Mouse (Mus musculus): ENCODE data around the gene Psors1c2. TPM values are rescaled to one million over a fixed set of nuclear protein-coding genes. Genes with fewer than 3 reads are reported as not detected.
A peak's percentile ranks its signal among the peaks of the same experiment; 100 is the strongest.
"Not testable (repeated sequence)": the region's sequence is repeated elsewhere in the genome, so short reads cannot be mapped to it uniquely, and the experiment has no call there.

Psors1c2 gene
- total RNA-seq (2022): not detected

DNA sequence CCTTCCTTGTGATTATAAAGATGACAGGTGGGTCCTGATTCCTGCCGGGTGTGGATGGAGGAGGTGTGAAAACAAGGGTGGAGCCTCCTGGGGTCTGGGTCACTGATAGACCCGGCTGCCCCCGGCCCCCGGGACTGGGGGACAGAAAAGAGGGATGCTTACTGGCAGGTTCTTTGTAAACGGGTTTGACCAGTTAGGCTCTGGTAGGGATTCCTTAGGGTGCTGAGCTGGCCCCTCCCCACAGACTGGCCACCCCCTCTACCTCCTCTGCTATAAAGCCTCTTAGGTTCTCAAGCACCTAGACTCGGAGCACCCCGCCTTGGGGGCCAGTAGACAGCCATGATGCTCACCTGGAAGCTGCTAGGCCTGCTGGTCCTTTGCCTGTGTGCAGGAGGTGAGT lies at the start of gene Psors1c2:
Gene Psors1c2 (plus strand): TSS at position 301 of the 400 bp plus-strand sequence.
- no peak for DNase-seq (ENCODE audit: low spot score in 2 of 2)

DNA sequence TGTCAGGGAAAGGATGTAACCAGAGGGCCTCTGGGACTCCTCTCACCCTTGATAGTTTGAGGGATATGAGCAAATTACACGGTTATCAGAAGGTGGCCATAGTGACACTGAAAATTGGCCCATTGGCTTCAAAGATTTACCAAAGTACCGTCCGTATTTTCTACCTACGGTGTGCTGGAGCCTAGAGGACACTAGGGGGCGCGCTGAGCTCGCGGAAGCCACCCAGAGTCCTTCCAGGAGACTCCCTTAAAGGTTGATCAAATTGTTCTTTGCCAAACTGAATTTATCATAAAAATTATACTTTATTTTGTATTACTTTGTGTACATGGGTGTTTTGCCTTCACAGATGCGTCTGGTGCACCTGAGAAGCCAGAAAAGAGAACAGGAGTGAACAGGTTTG lies 48.9 kb upstream of the Psors1c2 start:
- peak in 1 of 2 experiments; percentile 10 for DNase-seq (ENCODE audit: low spot score in 2 of 2)

DNA sequence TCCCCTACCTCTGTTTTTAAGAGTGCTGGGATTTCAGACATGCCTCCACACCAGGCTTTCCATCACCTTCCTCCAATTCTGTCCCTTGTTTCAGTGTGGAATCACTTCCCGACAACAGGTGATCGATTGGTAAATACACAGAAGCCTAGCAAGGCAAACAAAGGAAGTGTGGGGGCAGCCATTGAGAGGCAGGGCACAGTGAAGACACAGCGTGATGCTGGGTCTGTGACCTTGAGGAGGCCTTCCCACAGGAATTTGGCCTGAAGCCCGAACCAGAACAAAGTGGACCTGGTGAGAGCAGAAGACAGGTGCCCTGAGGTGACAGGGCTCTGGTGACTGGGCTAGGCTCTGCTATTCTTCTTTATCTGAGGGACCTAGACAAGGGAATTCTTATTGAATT lies 47.3 kb upstream of the Psors1c2 start:
- no peak for DNase-seq (ENCODE audit: low spot score in 2 of 2)

GRCm38 (mm10) chr17:35486726-35487125 lies 46.3 kb upstream of the Psors1c2 start:
- DNase-seq (ENCODE audit: low spot score in 2 of 2): no peak

GRCm38 (mm10) chr17:35488041-35488440 lies 45.0 kb upstream of the Psors1c2 start:
- DNase-seq (ENCODE audit: low spot score in 2 of 2): no peak

DNA sequence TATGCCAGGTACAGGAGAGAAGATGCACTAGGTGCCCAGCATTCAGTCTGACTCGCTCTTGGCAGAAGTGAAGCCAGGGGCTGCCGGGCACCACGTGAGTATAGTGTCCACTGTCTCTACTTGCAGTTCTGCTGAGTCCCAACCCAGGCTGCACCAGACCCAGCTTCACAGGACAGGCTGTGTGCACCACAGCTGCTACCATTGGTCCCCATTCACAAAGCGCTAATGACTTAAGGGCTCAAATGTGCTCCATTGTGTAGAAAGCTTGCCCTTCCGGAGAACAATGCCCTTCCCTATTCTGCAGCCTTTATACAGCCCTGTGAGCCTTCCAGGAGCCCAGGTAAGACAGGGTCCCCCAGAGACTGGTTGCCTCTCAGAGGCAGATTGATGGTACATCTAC lies 42.7 kb upstream of the Psors1c2 start:
- DNase-seq (ENCODE audit: low spot score in 2 of 2): no peak

DNA sequence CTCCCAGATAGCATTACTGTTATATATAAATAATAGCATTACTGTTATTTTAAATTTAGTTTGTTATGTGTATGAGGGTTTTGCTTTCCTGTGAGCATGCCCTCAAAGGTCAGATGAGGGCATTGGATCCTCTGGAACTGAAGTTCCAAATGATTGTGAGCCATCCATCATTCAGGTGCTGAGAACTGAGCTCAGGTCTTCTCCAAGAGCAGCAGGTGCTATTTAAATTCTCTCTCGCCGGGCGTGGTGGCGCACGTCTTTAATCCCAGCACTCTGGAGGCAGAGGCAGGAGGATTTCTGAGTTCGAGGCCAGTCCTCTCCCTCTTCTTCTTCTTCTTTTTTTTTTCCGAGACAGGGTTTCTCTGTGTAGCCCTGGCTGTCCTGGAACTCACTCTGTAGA lies 35.9 kb upstream of the Psors1c2 start:
- DNase-seq (ENCODE audit: low spot score in 2 of 2): no peak

- no peak for DNase-seq (ENCODE audit: low spot score in 2 of 2)
Measured at GRCm38 (mm10) chr17:35502226-35502625, 30.8 kb upstream of the Psors1c2 start.

DNA sequence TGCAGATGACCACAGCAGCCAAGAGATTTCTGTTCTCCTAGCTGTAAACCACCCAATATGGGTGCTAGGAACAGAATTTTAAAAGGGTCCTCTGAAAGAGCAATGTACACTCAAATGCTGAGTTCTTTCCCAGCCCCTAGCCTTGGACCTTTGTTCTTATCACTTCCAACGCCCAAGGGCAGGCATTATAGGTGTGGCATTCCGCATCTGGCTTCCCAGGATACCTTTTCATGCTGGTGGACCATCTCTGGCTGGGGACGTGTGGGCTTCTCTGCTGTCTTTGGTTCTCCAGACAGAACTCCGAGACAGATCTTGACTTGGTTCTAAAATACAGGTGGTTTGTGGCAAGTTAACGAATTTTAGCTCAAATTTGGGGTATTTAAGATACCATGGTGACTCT lies 30.2 kb upstream of the Psors1c2 start:
- no peak for DNase-seq (ENCODE audit: low spot score in 2 of 2)

DNA sequence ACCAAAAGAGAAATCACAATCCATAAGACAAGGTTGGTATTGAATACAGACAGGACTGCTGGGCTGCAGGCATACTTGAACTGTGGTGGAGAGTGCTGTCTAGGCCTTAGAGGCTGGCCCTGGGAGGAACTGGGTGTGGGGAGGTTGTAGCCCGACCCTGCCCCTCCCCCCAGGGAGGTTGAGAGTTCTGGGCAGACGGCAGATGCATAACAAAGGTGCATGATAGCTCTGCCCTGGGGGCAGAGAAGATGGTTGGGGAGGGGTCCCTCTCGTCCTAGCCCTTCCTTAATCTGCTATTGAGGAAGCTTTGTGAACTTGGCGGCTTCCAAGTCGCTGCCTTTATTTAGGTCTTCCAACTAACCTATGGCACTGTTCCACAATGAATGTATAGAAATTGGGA lies 29.2 kb upstream of the Psors1c2 start:
- no peak for DNase-seq (ENCODE audit: low spot score in 2 of 2)

- no peak for DNase-seq (ENCODE audit: low spot score in 2 of 2)
Measured at GRCm38 (mm10) chr17:35504628-35505481, 28.1 kb upstream of the Psors1c2 start.

GRCm38 (mm10) chr17:35505776-35506175 lies 27.2 kb upstream of the Psors1c2 start, which contains the start of gene Pou5f1:
Pou5f1 (plus strand) TSS chr17:35506018.
- DNase-seq (ENCODE audit: low spot score in 2 of 2): no peak

DNA sequence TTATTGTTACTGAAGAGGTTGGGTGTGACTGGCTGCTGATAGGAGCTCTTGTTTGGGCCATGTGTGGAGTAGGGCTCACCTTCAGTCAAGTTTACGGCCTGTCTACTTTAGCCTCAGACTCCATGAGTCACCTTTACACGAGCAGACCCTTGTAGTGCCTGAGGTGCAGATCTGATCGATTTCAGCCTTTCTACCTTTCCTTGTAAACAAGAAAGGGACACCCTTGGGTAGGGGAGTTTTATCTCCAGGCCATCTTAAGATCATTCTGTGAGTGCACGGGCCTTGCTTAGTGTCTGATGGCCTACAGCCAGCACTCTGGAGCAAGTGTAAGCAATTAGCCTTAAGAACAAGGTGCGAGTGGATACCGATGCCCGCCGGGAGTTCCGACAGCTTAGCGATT lies 26.1 kb upstream of the Psors1c2 start:
- DNase-seq (ENCODE audit: low spot score in 2 of 2): no peak

DNA sequence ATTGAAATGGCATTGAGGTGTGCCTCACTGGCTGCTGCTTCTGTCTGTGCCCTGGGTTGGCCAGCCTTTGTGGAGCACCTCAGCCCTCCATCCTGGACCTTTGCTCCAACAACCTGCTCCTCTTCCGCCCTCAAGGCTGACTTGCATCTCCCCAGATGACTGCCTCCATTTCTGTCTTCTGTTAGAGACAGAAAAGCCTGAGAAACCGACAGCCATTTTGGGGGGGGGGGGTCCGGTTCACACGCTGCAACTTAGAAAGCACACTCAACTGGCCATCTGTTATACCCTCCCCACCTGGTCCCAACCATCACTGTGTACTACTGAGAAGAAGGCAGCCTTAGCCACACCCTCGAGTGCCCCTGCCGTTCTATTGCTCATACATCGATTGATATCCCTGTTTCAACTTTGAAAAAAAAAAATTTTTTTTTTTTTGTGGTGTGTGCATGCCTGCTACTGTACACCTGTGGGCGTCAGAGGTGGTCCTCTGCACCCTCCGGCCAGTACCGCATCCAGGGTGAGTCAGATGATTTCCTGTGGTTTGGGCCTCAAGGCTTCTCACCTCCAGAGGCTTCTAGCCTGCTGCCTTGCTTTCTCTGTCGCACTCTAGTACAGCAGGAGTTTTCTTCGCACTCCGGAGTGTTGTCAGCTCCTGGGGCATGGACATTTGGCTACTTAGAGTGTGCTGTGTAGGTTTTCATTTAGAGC lies 25.3 kb upstream of the Psors1c2 start:
- DNase-seq (ENCODE audit: low spot score in 2 of 2): no peak

DNA sequence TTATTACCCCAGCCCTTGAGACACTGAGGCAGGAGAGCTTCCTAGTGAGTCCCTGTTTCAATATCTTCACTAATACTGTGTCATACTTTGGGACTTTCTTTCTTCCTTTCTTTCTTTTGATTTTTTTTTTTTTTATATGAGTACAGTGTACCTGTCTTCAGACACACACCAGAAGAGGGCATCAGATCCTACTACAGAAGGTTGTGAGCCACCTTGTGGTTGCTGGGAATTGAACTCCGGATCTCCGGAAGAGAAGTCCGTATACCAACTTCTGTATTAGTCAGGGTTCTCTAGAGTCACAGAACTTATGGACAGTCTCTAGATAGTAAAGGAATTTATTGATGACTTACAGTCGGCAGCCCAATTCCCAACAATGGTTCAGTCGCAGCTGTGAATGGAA lies 24.7 kb upstream of the Psors1c2 start:
- not testable (repeated sequence) for DNase-seq (ENCODE audit: low spot score in 2 of 2)

DNA sequence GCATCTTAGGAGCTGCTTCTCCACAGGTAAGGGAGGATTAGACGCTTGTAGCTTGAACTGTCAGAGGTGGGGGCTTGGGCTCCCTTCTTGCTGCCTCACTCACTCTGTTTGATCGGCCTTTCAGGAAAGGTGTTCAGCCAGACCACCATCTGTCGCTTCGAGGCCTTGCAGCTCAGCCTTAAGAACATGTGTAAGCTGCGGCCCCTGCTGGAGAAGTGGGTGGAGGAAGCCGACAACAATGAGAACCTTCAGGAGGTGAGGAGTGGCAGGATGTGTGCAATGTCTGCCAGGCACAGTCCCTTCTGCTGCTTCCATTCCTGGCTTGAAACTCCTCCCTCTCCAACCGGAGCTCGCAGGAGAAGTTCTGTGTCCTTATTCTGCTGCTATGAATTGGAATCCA lies 23.7 kb upstream of the Psors1c2 start:
- DNase-seq (ENCODE audit: low spot score in 2 of 2): no peak

DNA sequence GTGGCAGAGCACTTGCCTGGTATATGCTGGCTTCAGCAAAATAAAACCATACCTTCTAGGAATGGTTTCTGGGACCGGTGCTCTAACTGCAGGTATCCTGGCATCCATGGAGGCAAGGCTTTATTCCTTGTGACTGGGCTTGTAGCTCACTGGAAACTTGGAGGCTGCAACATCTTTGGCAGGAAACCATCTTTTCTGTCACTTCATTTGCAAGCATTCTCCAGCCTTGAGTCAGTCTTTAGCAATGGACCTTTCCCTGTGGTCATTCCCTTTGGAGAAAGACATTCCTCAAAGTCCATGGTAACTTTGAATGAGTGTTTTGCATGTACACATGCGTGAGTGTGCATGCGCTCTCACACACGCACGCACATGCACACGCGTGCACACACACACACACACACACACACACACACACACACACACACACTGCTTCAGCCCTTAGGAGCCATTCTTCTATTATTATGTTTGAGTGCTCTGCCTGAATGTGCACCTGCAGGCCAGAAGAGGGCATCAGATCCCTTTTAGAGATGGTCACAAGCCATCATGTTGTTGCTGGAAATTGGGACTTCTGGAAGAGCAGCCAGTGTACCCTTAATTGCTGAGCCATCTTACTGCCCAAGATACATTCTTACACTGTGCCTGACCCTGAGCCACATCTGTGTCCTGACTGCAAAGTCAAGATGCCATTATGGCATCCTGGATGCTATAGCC lies 19.9 kb upstream of the Psors1c2 start:
- DNase-seq (ENCODE audit: low spot score in 2 of 2): no peak

DNA sequence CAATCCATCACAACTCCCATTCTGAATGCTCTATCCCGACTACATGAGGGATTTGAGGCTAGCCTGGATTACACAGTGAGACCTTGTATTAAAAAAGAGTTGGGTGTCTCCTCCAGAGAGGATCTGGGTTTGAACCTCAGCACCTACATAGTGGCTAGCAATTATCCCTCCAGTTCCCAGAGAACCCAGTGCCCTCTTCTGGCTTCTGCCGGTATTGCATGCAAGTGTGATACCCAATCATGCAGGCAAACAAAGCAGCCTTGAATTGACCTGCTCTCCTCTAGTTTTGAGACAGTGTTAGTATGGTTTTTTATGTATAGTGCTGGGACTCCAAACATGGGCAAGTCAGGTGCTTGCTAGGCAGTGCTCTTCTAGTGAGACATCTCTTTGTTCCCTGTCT lies 19.1 kb upstream of the Psors1c2 start:
- peak; percentile 40 to 46 for DNase-seq (ENCODE audit: low spot score in 2 of 2)

- DNase-seq (ENCODE audit: low spot score in 2 of 2): no peak
Measured at GRCm38 (mm10) chr17:35514756-35515155, 18.2 kb upstream of the Psors1c2 start.

GRCm38 (mm10) chr17:35515911-35516640 lies 16.9 kb upstream of the Psors1c2 start:
- no peak for DNase-seq (ENCODE audit: low spot score in 2 of 2)
